Mouse (Mus musculus): Measurements from ENCODE around the gene Zfp574. TPM values are rescaled to one million over a fixed set of nuclear protein-coding genes. Genes with fewer than 3 reads are reported as not detected.

Zfp574 gene
- total RNA-seq, 1 experiment from 2014 or later, result 11.6 TPM

- no peak for ATAC-seq (ENCODE audit: extremely low read depth, insufficient number of reproducible peaks, low FRiP score, poor library complexity, severe bottlenecking)
These were observed 4.3 kb upstream of the Zfp574 start for GRCm38 (mm10) chr7:25067909-25068656.

- ATAC-seq (ENCODE audit: extremely low read depth, insufficient number of reproducible peaks, low FRiP score, poor library complexity, severe bottlenecking), result no peak
These were observed 3.6 kb upstream of the Zfp574 start for GRCm38 (mm10) chr7:25068724-25069123.

DNA sequence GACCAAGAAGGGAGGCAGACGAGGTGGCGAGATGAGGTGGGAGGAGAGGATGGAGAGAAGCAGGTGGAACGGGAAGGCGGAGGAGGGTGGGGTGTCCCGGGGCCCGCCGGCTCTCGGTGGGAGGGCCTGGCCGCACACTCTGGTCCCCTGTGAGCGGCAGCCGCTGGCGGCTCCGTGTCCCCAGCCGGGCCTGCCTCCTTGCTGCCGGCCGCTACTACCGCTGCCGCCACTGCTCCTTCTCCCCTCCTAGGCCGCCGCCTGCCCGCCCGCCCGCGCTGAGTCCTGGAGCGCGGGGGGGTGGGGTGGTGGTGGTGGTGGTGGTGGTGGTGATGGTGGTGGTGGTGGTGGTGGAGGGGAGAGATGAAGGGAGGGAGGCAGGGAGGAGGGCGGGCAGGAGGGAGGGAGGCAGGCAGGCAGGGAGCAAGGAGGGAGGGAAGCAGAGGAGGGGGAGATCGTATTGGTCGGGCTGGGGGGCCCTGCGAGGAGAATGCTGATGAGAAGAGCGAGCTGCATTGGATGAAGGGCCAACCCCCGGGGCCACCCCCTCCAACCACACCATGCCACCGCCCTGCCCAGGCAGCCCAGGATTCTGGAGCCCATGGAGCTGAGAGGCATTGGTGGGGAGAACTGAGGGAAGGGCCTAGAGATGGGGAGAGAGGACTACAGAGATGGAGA lies 486 bp downstream of the Zfp574 start:
- no peak for ATAC-seq (ENCODE audit: extremely low read depth, insufficient number of reproducible peaks, low FRiP score, poor library complexity, severe bottlenecking)

DNA sequence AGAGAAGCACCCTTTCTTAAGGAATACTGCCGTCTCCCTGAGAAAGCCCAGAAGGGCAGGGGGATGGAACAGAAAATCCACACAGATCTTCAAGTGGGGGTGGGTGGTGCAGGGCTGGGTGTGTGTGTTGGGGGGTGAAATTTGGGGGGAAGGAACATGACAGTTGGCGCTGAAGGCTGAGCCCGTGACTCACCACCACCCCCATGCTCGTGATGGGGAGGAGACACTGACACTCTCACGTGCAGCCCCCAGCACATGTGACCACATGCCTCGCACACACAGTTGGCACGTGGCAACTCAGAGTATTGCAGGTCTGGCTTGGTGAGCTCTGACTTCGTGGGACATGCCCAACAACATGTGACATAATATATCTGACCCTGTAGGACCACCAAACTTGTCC lies 1.6 kb downstream of the Zfp574 start:
- no peak for ATAC-seq (ENCODE audit: extremely low read depth, insufficient number of reproducible peaks, low FRiP score, poor library complexity, severe bottlenecking)

GRCm38 (mm10) chr7:25076296-25076662 lies 3.9 kb downstream of the Zfp574 start:
- no peak for ATAC-seq (ENCODE audit: extremely low read depth, insufficient number of reproducible peaks, low FRiP score, poor library complexity, severe bottlenecking)

DNA sequence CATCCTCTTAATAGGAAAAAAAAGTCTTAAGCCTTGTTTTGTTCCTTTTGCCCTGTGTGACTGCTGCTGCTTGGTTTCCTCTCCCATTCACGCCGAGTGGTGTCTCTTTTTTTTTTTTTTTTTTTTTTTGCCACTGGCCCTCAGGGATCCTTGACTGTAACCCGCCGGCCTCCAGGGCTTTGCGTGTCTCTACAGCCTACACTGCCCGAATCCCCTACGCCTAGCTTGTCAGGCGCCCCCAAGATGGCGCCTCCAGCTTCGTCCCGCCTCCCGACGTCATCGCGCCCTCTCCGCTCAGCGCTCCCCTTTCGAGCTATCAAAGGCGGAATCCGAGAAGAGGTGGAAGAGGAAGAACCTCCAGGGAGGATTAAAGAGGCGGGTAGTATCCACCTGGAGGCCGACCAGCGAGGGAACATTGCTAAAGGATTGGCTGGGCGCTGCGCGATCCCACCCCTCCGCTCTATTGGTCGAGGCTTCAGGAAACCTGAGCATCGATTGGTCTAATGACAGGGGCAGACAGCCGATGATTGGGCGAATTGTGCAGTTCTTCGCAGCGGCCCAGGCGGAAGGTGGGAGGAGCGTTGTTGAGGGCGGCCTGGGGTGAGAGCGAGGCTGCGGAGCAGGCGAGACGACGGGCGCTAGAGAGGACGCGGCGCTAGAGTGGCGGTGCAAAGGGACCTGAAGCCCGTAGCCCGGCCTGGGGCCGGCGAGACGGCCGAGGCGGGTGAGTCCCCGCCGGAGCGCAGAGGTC lies 4.5 kb downstream of the Zfp574 start:
- peak; percentile 93 for ATAC-seq (ENCODE audit: extremely low read depth, insufficient number of reproducible peaks, low FRiP score, poor library complexity, severe bottlenecking)

DNA sequence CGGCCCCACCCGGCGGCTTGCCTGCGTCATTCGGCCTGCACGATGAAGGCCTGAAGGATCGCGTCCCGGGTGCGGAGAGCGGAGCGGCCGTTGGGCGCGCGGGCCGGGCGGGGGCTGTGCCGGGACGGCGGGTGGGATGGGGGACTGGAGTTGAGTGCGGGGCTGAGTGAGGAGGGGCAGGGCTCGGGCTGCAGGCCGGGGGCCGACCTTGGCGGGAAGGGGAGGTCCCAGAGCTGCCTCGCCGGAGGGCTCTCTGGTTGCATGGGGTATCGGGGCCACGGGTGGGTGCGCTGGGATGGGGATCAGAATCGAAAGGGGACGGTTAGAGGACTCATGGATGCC lies 5.0 kb downstream of the Zfp574 start:
- ATAC-seq (ENCODE audit: extremely low read depth, insufficient number of reproducible peaks, low FRiP score, poor library complexity, severe bottlenecking), result no peak

DNA sequence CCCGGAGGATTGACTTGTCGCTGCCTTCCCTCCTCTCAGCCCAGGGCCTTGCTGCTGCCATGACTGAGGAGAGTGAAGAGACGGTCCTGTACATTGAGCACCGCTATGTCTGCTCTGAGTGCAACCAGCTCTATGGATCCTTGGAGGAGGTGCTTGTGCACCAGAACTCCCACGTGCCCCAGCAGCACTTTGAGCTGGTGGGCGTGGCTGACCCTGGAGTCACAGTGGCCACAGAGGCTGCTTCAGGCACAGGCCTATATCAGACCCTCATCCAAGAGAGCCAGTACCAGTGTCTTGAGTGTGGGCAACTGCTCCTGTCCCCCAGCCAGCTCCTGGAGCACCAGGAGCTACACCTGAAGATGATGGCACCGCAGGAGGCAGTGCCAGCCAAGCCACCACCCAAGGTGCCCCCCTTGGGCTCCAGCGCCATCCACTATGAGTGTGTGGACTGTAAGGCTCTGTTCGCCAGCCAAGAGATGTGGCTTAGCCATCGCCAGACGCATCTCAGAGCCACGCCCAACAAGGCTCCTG lies 7.2 kb downstream of the Zfp574 start:
- ATAC-seq (ENCODE audit: extremely low read depth, insufficient number of reproducible peaks, low FRiP score, poor library complexity, severe bottlenecking), result no peak

- no peak for ATAC-seq (ENCODE audit: extremely low read depth, insufficient number of reproducible peaks, low FRiP score, poor library complexity, severe bottlenecking)
These were observed 8.1 kb downstream of the Zfp574 start for GRCm38 (mm10) chr7:25080431-25080830.

DNA sequence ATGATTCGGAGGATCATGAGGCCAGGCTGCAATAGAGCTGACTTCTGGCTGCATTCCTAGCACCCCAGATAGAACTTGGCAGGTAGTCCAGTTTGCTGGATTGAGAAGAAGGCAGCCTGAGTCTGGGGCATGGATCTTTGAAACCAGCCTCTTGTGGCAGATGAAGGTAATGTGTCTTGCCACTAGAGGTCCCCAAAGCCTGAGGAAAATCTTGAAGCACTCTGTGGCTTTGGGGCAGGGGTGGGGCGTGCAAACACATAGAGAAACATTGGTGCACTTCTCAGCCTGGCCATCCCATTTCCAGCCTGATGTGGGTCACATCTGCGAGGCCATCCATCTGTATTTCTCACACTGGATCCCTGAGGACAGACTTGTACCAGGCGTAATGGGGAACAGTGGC lies 10.1 kb downstream of the Zfp574 start:
- peak; percentile 63 for ATAC-seq (ENCODE audit: extremely low read depth, insufficient number of reproducible peaks, low FRiP score, poor library complexity, severe bottlenecking)

- ATAC-seq (ENCODE audit: extremely low read depth, insufficient number of reproducible peaks, low FRiP score, poor library complexity, severe bottlenecking), result 0 out of 2 replicates have a peak, but pooled peaks have one; percentile 23
These were observed 12.3 kb downstream of the Zfp574 start for GRCm38 (mm10) chr7:25084621-25085020.

DNA sequence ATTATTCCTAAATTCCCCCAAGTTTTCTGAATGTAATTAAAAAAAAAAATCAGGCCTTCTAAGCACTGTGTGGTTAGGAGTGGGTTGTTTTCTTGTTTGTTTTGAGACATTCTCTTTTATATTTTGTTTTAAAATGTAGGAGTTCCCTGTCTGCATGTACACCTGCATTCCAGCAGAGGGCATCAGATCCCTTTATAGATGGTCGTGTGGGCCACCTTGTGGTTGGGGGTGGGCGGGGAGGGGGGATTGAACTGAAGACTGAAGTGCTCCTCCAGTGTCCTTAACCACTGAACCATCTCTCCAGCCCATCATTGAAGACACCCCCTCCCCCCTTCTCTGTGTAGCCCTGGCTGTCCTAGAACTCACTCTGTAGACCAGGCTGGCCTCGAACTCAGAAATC lies 14.3 kb downstream of the Zfp574 start:
- ATAC-seq (ENCODE audit: extremely low read depth, insufficient number of reproducible peaks, low FRiP score, poor library complexity, severe bottlenecking), result no peak

GRCm38 (mm10) chr7:25087256-25087912 lies 15.0 kb downstream of the Zfp574 start:
- ATAC-seq (ENCODE audit: extremely low read depth, insufficient number of reproducible peaks, low FRiP score, poor library complexity, severe bottlenecking), result no peak

DNA sequence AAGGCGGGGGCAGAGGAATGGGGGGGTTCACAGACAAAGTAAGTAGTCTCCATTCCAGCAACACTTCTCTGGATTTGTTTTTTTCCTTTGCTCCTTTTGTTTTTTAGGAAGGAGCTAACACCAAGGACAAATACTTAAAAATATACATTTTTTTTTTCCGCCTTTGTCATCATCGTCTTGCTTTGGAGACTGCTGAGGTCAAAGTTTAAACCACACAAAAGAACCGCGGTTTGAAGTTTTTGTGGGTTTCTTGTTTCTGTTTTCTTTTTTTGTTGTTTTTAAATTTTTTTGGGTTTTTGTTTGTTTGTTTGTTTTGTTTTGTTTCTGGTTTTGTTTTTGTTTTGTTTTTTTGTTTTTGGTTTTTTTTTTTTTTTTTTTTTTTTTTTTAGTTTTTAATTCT lies 15.6 kb downstream of the Zfp574 start:
- no peak for ATAC-seq (ENCODE audit: extremely low read depth, insufficient number of reproducible peaks, low FRiP score, poor library complexity, severe bottlenecking)

GRCm38 (mm10) chr7:25088531-25088930 lies 16.2 kb downstream of the Zfp574 start:
- ATAC-seq (ENCODE audit: extremely low read depth, insufficient number of reproducible peaks, low FRiP score, poor library complexity, severe bottlenecking), result no peak

- ATAC-seq (ENCODE audit: extremely low read depth, insufficient number of reproducible peaks, low FRiP score, poor library complexity, severe bottlenecking), result no peak
These were observed 16.6 kb downstream of the Zfp574 start for GRCm38 (mm10) chr7:25088968-25089367.

GRCm38 (mm10) chr7:25089875-25090274 lies 17.5 kb downstream of the Zfp574 start:
- ATAC-seq (ENCODE audit: extremely low read depth, insufficient number of reproducible peaks, low FRiP score, poor library complexity, severe bottlenecking), result no peak

DNA sequence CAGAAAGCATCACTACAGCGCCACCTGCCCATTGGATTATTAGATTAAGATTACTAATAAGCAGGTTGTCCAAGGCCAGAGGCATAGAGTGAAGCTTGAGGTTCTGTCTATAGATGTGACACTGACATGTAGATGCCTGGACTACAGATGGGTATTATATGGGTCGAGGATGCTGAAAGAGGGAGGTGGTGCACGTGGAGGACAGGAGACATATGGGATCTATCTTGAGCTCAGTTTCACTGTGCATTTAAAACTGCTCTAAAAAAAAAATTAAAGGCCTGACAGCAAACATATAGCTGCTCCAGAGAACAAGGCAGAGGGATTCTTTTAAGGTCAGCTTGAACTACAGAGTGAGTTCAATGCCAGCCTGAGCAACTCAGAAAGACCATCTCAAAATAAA lies 25.8 kb downstream of the Zfp574 start:
- no peak for ATAC-seq (ENCODE audit: extremely low read depth, insufficient number of reproducible peaks, low FRiP score, poor library complexity, severe bottlenecking)

- no peak for ATAC-seq (ENCODE audit: extremely low read depth, insufficient number of reproducible peaks, low FRiP score, poor library complexity, severe bottlenecking)
These were observed 27.2 kb downstream of the Zfp574 start for GRCm38 (mm10) chr7:25099581-25099980.

Data from neutrophil, adult 5-6 weeks (primary cell).